Mouse (Mus musculus): ENCODE data around the gene Cog7. TPM values are rescaled to one million over a fixed set of nuclear protein-coding genes. Genes with fewer than 3 reads are reported as not detected.

Gene Cog7
- total RNA-seq, 2 experiments from 2014 or later: 24.3 to 25.3 TPM

GRCm38 (mm10) chr7:121899311-121899710 lies 82.2 kb downstream of the Cog7 start:
- DNase-seq: peak; percentile 49

GRCm38 (mm10) chr7:121896689-121897088 lies 84.8 kb downstream of the Cog7 start:
- DNase-seq: no peak

GRCm38 (mm10) chr7:121890636-121891360 lies 90.7 kb downstream of the Cog7 start:
- DNase-seq: no peak

GRCm38 (mm10) chr7:121880246-121880645 lies 101.3 kb downstream of the Cog7 start:
- DNase-seq: no peak

GRCm38 (mm10) chr7:121874784-121875183 lies 106.7 kb downstream of the Cog7 start:
- no peak for DNase-seq

- no peak for DNase-seq
Observed at GRCm38 (mm10) chr7:121873998-121874397, 107.5 kb downstream of the Cog7 start.

GRCm38 (mm10) chr7:121871631-121872030 lies 109.9 kb downstream of the Cog7 start:
- no peak for DNase-seq

- no peak for DNase-seq
Observed at GRCm38 (mm10) chr7:121864858-121865585, 116.5 kb downstream of the Cog7 start, which contains the start of gene Scnn1b. Gene Scnn1b (plus strand): TSS chr7:121865038.

GRCm38 (mm10) chr7:121858939-121859338 lies 122.6 kb downstream of the Cog7 start:
- peak; percentile 21 for DNase-seq

- DNase-seq: no peak
Observed at GRCm38 (mm10) chr7:121857177-121857884, 124.2 kb downstream of the Cog7 start.

GRCm38 (mm10) chr7:121848537-121849168 lies 132.9 kb downstream of the Cog7 start:
- no peak for DNase-seq

GRCm38 (mm10) chr7:121845964-121846363 lies 135.5 kb downstream of the Cog7 start:
- DNase-seq: no peak

GRCm38 (mm10) chr7:121842234-121842633 lies 139.3 kb downstream of the Cog7 start:
- DNase-seq: no peak

GRCm38 (mm10) chr7:121840810-121841209 lies 140.7 kb downstream of the Cog7 start:
- no peak for DNase-seq

- no peak for DNase-seq
Observed at GRCm38 (mm10) chr7:121836827-121837226, 144.7 kb downstream of the Cog7 start.

GRCm38 (mm10) chr7:121835392-121835791 lies 146.1 kb downstream of the Cog7 start:
- no peak for DNase-seq

Other genes starting within 250 kb of the Cog7 start
- under 1 TPM in 1 of 2 experiments, not detected in 1; 0.09 TPM for gene Scnn1g, start 247.2 kb downstream of the Cog7 start, total RNA-seq (2021)
- gene Scnn1b, start 116.7 kb downstream of the Cog7 start, total RNA-seq (2021): under 1 TPM; 0.57 to 0.64 TPM
- gene Gga2, start 39.5 kb upstream of the Cog7 start, total RNA-seq (2021): 10 to 100 TPM; 21.4 to 28.1 TPM
- 10 to 100 TPM; 41.5 to 43.0 TPM for gene Ubfd1, start 85.5 kb upstream of the Cog7 start, total RNA-seq (2021)
- gene Ears2, start 85.6 kb upstream of the Cog7 start, total RNA-seq (2021): 10 to 100 TPM; 19.3 to 21.7 TPM
- gene Ndufab1, start 120.2 kb upstream of the Cog7 start, total RNA-seq (2021): 1,000 to 10,000 TPM in 1 of 2 experiments, 100 to 1,000 TPM in 1; 951 to 1,021 TPM
- 1 to 10 TPM; 2.7 to 4.3 TPM for gene Palb2, start 151.3 kb upstream of the Cog7 start, total RNA-seq (2021)
- 10 to 100 TPM; 53.0 to 59.0 TPM for gene Dctn5, start 151.3 kb upstream of the Cog7 start, total RNA-seq (2021)
- gene Plk1, start 177.7 kb upstream of the Cog7 start, total RNA-seq (2021): 10 to 100 TPM; 14.2 to 16.7 TPM
- under 1 TPM in 1 of 2 experiments, not detected in 1; 0.09 TPM for gene Ern2, start 204.5 kb upstream of the Cog7 start, total RNA-seq (2021)
- 1 to 10 TPM; 4.8 to 7.2 TPM for gene Chp2, start 237.8 kb upstream of the Cog7 start, total RNA-seq (2021)